Mouse (Mus musculus) intestine, embryonic 14.5 days (tissue): ENCODE results near the gene Samd10. TPM values are rescaled to one million over a fixed set of nuclear protein-coding genes. Genes with fewer than 3 reads are reported as not detected.

ENCODE experiments used
- ATAC-seq: fragments of 200-750 bp; cut with Nextera tagmentation; replicated peaks from 2 replicates; pipeline ENCODE4 v1.8.0; 2017; ENCODE audit warnings: low read depth, moderate number of reproducible peaks, moderate TSS enrichment, moderate library complexity; ENCODE audit not compliant: low FRiP score, low TSS enrichment
- DNase-seq: peaks from one replicate; pipeline ENCODE4 v3.0.0-alpha.2; 2018; ENCODE audit warnings: low spot score
- H3K27ac ChIP-seq: fragments of 300-500 bp; sonication (generic); 2 replicates; pipeline ENCODE4 v1.5.1; 2014; ENCODE audit warnings: low read depth, mild to moderate bottlenecking, control low read depth
- H3K27me3 ChIP-seq: fragments of 300-500 bp; sonication (generic); replicated peaks from 2 replicates; pipeline ENCODE4 v1.6.1; 2014; ENCODE audit warnings: low read length, control low read depth; ENCODE audit not compliant: control insufficient read depth, insufficient read depth
- H3K36me3 ChIP-seq: fragments of 300-500 bp; sonication (generic); 2 replicates; pipeline ENCODE4 v1.6.1; 2014; ENCODE audit warnings: low read length, control low read depth; ENCODE audit not compliant: control insufficient read depth, insufficient read depth
- H3K4me1 ChIP-seq: fragments of 300-500 bp; sonication (generic); replicated peaks from 2 replicates; pipeline ENCODE4 v1.6.1; 2014; ENCODE audit warnings: low read length, control low read depth, mixed read lengths; ENCODE audit not compliant: control insufficient read depth, insufficient read depth
- H3K4me2 ChIP-seq: fragments of 300-500 bp; sonication (generic); 2 replicates; pipeline ENCODE4 v1.6.1; 2014; ENCODE audit warnings: low read length
- H3K4me3 ChIP-seq: fragments of 300-500 bp; sonication (generic); 2 replicates; pipeline ENCODE4 v1.5.1; 2014; ENCODE audit warnings: low read depth, low read length, control low read depth, mixed read lengths
- H3K9ac ChIP-seq: fragments of 300-500 bp; sonication (generic); 2 replicates; pipeline ENCODE4 v1.6.1; 2014; ENCODE audit warnings: mild to moderate bottlenecking, low read length
- H3K9me3 ChIP-seq: fragments of 300-500 bp; sonication (generic); 2 replicates; pipeline ENCODE4 v1.6.1; 2016; ENCODE audit warnings: low read length, control low read depth; ENCODE audit not compliant: control insufficient read depth
- WGBS: fragments of 180-500 bp; shearing (Covaris S2); extraction: QIAGEN DNeasy Blood & Tissue Kit; methylation state at CpG from one replicate; pipeline ENCODE4 v1.1.7; 2014; 5-methylcytosine and 5-hydroxymethylcytosine counted together
- polyA plus RNA-seq: library from polyadenylated mRNA; unstranded; fragments of >200 nt; fragmentation: Nextera tagmentation; extraction: Ambion mirVana; gene quantifications from 2 replicates; pipeline ENCODE4 v1.2.1, GENCODE M21; 2014

Samd10 gene
- polyA plus RNA-seq, 1 experiment from 2014 or later: 26.4 TPM

DNA sequence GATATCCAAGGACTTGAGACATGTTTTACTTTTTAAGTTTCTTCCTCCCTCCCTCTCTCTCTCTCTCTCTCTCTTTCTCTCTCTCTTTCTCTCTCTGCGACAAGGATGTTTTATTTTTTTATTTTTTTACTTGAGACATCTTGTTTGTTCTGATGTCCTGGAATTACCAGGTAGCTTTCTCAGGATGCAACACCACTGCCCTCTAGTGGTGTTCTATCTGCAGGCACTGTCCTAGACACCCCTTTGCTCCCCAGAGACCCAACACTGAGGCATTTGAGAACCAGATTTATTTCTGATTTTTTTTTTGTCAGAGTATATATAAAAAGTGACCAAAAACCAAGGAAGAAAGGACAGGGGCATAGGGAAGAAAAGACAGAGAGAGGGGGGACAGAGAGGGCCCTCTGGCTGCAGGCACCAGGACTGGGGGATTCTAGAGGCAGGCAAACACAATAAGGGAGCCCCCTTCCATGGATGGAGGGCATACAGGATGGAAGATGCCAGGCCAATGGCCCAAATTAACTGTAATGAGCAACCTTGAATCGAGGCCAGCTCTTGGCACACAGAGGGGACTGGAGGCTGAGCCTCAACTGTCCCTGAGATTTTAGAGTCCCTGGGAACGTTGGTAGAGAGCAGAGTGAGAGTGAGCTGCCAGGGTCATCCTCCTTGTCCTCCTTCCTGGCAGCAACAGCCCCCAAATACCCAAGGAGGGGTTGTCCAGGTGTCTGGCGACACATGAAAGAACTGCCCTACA, 3.9 kb downstream of the Samd10 start:
- ATAC-seq (no peak), DNase-seq (no peak)

DNA sequence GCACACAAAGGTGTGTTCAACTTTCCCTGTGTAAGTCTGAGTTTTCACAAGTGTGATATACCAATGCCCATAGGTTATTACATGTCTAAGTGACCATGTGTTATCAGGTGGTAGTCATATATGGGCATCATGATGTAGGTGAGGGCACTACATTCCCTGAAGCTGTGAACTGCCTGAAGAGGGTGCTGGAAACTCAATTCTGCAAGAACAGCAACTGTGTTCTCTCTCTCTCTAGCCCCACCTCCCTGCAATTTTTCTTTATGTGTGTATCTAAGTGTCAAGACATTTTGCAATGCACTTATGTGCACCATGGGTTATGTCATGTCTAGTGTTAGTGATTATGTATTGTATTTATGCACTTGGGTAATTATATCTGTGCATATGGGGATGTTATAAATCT, 5.1 kb downstream of the Samd10 start:
- ATAC-seq: no peak

More for the DNA sequence above, 3.9 kb downstream of the Samd10 start:
- Histone ChIP-seq H3K9me3 (no peaks in the 10 kb centered on the region), H3K4me1 (peaks cover 12% of the 10 kb centered on the region; the same call in 1 of the 2 replicates), H3K27ac (no peak overlapping the region), H3K36me3 (peaks cover 7% of the 10 kb centered on the region), H3K4me2 (no peak overlapping the region), H3K4me3 (no peak overlapping the region), H3K27me3 (peaks cover 4% of the 10 kb centered on the region; the same call in 1 of the 2 replicates), H3K9ac (no peak overlapping the region)
- 64% methylated on average over 4 of the region's 4 CpGs for WGBS

DNA sequence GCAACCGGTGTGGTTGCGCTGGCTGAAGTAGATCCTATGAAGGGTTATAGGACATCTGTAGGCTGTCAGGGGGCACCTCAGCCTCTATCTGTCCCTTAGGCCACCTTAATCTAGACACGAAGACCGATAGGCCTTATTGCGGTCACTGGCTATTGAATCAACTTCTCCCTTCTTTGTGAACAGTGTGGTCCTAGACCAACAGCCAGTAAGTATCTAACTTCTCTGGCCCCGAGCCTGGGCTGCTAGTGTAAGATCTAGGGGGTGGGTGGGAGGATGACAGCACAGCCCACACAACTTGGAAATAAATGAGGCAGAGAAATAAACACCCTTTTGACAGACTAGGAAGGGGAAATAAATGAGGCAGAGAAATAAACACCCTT, 6.0 kb downstream of the Samd10 start:
- H3K27ac ChIP-seq: peak overlapping the region; percentile 65
- H3K4me3 ChIP-seq: peak overlapping the region; percentile 95
- peak overlapping the region; percentile 85 for H3K9ac ChIP-seq
- DNase-seq (no peak), ATAC-seq (peak; percentile 10; the same call in 1 of the 2 replicates)
- 4% methylated on average over 6 of the region's 6 CpGs for WGBS
- H3K27me3 ChIP-seq: peaks cover 2% of the 10 kb centered on the region; the same call in 1 of the 2 replicates
- no peaks in the 10 kb centered on the region for H3K9me3 ChIP-seq
- peaks cover 9% of the 10 kb centered on the region; the same call in 1 of the 2 replicates for H3K4me1 ChIP-seq
- peak overlapping the region; percentile 85 for H3K4me2 ChIP-seq
- peaks cover 28% of the 10 kb centered on the region for H3K36me3 ChIP-seq

More for the DNA sequence above, 5.1 kb downstream of the Samd10 start:
- H3K4me2 ChIP-seq: no peak overlapping the region
- no peak overlapping the region for H3K9ac ChIP-seq
- no peaks in the 10 kb centered on the region for H3K9me3 ChIP-seq
- H3K27ac ChIP-seq: no peak overlapping the region
- H3K27me3 ChIP-seq: peaks cover 4% of the 10 kb centered on the region; the same call in 1 of the 2 replicates
- H3K36me3 ChIP-seq: peaks cover 19% of the 10 kb centered on the region
- no peak for DNase-seq
- no peak overlapping the region for H3K4me3 ChIP-seq
- H3K4me1 ChIP-seq: peaks cover 12% of the 10 kb centered on the region; the same call in 1 of the 2 replicates

DNA sequence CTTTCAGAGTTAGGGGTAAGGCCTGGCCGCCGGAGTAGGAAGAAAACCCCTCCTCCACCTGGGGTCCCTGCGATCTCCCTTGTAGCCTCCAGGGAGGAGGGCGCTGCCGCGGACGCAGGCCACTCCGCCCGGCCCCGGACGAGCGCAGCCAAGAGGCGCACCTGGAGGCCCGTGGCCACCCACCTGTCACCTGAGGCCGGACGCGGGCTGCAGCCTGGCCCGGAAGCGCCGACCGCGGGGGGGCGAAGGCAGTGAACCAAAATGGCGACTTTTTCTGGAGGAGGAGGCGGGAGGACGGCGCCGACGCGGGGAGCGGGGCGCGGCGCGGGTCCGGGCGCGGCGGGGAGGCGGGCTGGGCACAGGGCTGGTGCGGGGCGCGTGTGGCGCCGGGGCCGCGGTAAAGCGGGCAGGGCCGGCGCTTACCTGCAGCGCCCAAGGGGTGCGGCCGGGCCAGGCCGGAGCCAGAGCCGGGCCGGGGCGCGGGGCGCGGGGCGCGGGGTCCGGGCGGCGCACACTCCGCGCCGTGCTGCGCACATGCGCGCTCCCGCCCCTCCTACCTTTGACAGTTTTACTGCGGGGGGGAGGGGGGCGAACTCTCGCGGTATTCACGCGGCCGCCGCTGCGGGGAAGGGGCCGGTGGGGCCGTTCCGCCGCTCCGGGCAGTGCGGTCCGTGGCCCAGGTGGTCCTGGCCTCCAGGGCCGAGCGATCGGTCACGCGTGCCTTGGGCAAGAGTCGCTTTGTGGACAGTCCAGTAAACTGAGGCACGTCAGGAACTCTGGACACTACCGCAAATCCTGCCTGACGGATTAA, 6.6 kb downstream of the Samd10 start, which contains the start of gene Zfp512b:
Gene Zfp512b (minus strand): TSS at position 573 of the 811 bp plus-strand sequence.
- no peaks in the 10 kb centered on the region for H3K27me3 ChIP-seq
- WGBS: 1% methylated on average over 73 of the region's 97 CpGs
- ATAC-seq: peak; percentile 85

DNA sequence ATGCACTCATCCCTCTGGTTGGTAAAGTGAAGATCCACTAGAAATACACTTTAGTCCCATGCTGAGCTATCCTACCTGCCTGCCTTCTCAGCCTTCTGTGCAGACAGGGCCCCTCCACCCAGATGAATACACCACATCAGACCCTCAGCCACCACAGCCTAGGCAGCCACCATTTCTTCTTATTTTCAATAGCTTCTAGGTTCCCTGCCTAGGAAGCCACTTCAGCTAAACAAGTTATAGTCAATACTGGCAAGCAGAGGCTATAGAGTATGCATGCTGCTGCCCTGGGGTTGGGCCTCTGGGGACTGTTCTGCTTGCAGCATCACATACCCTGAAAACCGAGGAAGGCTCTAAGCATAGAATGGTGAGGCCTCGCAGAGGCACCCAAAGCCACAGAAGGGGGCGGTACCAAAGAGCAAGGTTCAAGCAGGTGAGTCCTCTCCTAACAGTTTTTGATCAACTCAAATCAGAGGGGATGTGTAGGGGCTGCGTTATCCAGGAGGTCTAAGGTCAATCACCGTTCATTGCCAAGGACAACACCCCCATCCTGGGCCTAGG, 7.4 kb downstream of the Samd10 start, which contains the start of gene Prpf6:
Gene Prpf6 (plus strand): TSS at position 341 of the 558 bp plus-strand sequence.
- DNase-seq: peak; percentile 71
- H3K27me3 ChIP-seq: no peaks in the 10 kb centered on the region
- peak within 1 kb of the TSS; percentile 85 for H3K4me2 ChIP-seq
- peak within 1 kb of the TSS; percentile 85 for H3K9ac ChIP-seq
- ATAC-seq: peak; percentile 12; the same call in 1 of the 2 replicates
- WGBS: 6% methylated on average over 5 of the region's 5 CpGs
- H3K36me3 ChIP-seq: peaks cover 41% of the 10 kb centered on the region
- no peaks in the 10 kb centered on the region for H3K9me3 ChIP-seq
- peak within 1 kb of the TSS; percentile 65 for H3K27ac ChIP-seq
- H3K4me1 ChIP-seq: peaks cover 9% of the 10 kb centered on the region; the same call in 1 of the 2 replicates
- peak within 1 kb of the TSS; percentile 95 for H3K4me3 ChIP-seq

More for the DNA sequence above, 6.6 kb downstream of the Samd10 start, which contains the start of gene Zfp512b:
- Histone ChIP-seq H3K4me1 (peaks cover 9% of the 10 kb centered on the region; the same call in 1 of the 2 replicates), H3K27ac (peak within 1 kb of the TSS; percentile 65), H3K36me3 (peaks cover 34% of the 10 kb centered on the region), H3K9ac (peak within 1 kb of the TSS; percentile 85), H3K4me2 (peak within 1 kb of the TSS; percentile 85), H3K9me3 (no peaks in the 10 kb centered on the region), H3K4me3 (peak within 1 kb of the TSS; percentile 95)
- peak; percentile 91 for DNase-seq

DNA sequence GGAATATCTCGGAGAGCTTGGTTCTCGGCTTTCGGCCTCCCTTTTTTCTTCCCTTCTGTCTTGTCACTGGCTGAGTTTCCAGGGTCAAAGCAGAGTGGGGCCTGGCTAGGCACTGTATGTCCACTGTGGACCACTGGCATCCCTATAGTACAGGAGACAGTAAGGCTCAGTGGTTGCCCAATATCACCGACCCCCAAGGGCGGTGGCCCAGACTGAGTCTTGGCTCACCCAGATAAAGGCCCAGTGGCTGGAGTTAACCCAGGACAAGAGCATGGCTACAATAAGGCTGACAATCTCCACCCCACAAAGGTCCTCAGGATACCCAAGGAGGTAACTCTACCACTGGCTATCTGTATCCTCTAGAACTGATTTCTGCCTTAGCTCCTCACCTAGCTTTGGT, 8.5 kb downstream of the Samd10 start:
- Histone ChIP-seq H3K27me3 (no peaks in the 10 kb centered on the region), H3K36me3 (peaks cover 53% of the 10 kb centered on the region), H3K4me1 (peaks cover 9% of the 10 kb centered on the region; the same call in 1 of the 2 replicates), H3K4me2 (no peak overlapping the region), H3K9me3 (no peaks in the 10 kb centered on the region), H3K9ac (no peak overlapping the region), H3K27ac (no peak overlapping the region), H3K4me3 (no peak overlapping the region)
- 94% methylated on average over 5 of the region's 5 CpGs for WGBS
- DNase-seq (no peak), ATAC-seq (no peak)

DNA sequence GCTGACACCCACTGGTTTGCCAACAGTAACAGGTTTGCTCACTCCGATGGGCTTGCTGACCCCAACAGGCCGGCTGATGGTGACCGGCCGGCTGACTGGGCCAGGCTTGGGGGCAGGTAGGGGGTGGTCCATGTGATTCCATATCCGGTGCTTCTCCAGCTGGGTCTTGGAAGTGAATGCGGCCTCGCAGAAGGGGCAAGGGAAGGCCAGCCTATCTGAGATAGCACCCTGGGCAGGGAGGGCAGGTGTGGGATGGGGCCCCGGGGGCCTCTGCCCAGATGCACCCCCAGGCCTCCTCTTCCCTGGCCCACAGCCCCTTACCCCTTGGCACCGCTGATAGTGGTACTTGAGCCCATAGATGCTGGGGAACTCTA, 9.3 kb downstream of the Samd10 start:
- Histone ChIP-seq H3K27me3 (no peaks in the 10 kb centered on the region), H3K9ac (no peak overlapping the region), H3K4me1 (peaks cover 9% of the 10 kb centered on the region; the same call in 1 of the 2 replicates), H3K4me3 (no peak overlapping the region), H3K36me3 (peaks cover 60% of the 10 kb centered on the region), H3K4me2 (no peak overlapping the region), H3K27ac (no peak overlapping the region), H3K9me3 (no peaks in the 10 kb centered on the region)
- DNase-seq (no peak), ATAC-seq (no peak)
- WGBS: 98% methylated on average over 9 of the region's 9 CpGs
